Mouse (Mus musculus) hindbrain, embryonic 15.5 days (tissue): Measurements from ENCODE around the gene Serpina1c. TPM values are rescaled to one million over a fixed set of nuclear protein-coding genes. Genes with fewer than 3 reads are reported as not detected.

Experiments
- polyA plus RNA-seq: library from polyadenylated mRNA; unstranded; fragments of >200 nt; fragmentation: Nextera tagmentation; extraction: Ambion mirVana; gene quantifications from 2 replicates; pipeline ENCODE4 v1.2.1, GENCODE M21; 2015

Serpina1c gene
- polyA plus RNA-seq, 1 experiment from 2014 or later, result 0.19 TPM

Other genes with a start within 250 kb of the Serpina1c start
- gene Serpina6, start 247.7 kb downstream of the Serpina1c start, polyA plus RNA-seq, result 0.48 TPM in 1 of 2 replicates, not detected in the other
- gene Serpina16, start 228.7 kb downstream of the Serpina1c start, polyA plus RNA-seq, result not detected in 2 replicates
- not detected in 2 replicates for gene Serpina1f, start 209.4 kb downstream of the Serpina1c start, polyA plus RNA-seq
- gene Serpina1d, start 131.3 kb downstream of the Serpina1c start, polyA plus RNA-seq, result 0.10 TPM in 1 of 2 replicates, not detected in the other
- gene Serpina1b, start 74.5 kb downstream of the Serpina1c start, polyA plus RNA-seq, result 1.5 TPM in 1 of 2 replicates, not detected in the other
- 0.80 TPM in 1 of 2 replicates, not detected in the other for gene Serpina1a, start 41.3 kb downstream of the Serpina1c start, polyA plus RNA-seq
- gene Serpina1e, start 54.1 kb upstream of the Serpina1c start, polyA plus RNA-seq, result 0.19 TPM in 1 of 2 replicates, not detected in the other
- gene Serpina11, start 85.1 kb upstream of the Serpina1c start, polyA plus RNA-seq, result not detected in 2 replicates
- gene Serpina9, start 108.9 kb upstream of the Serpina1c start, polyA plus RNA-seq, result 0.18 and 0.32 TPM in 2 replicates
- not detected in 2 replicates for gene Serpina12, start 139.6 kb upstream of the Serpina1c start, polyA plus RNA-seq
- not detected in 2 replicates for gene Serpina5, start 196.2 kb upstream of the Serpina1c start, polyA plus RNA-seq
- not detected in 2 replicates for gene Serpina3a, start 207.8 kb upstream of the Serpina1c start, polyA plus RNA-seq
- not detected in 2 replicates for gene Serpina3b, start 223.1 kb upstream of the Serpina1c start, polyA plus RNA-seq
- not detected in 2 replicates for gene Serpina3c, start 249.0 kb upstream of the Serpina1c start, polyA plus RNA-seq